Mouse (Mus musculus) cerebellum, adult 9-10 months (tissue): ENCODE measurements at regions not wholly inside any gene's neighbourhood (a gene's known extent, or its start where the extent isn't known, plus 50 kb on each side); places are given as distances from the start of the nearest gene placed in this dataset.

Experiments used
- DNase-seq: peaks from one replicate; pipeline ENCODE4 v3.0.0; 2022

DNA sequence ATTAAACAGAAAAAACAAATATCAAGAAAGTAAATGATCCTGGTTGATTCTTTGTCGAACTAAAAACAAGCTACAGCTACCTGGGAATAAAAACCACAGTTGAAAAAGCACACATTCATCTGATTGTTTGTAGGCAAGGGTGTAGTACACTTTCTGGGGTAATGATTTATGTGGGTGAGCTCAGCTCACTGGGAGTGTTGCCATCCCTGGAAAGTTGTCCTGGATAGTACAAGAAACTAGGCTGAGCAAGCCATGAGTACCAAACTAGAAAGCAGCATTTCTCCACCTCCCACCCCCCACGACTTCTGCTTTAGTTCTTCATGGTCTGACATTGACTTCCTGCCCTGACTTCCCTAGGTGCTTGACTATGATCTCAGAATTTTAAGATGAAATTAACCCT is 967.6 kb downstream of the Plod2 start:
- DNase-seq: no peak

DNA sequence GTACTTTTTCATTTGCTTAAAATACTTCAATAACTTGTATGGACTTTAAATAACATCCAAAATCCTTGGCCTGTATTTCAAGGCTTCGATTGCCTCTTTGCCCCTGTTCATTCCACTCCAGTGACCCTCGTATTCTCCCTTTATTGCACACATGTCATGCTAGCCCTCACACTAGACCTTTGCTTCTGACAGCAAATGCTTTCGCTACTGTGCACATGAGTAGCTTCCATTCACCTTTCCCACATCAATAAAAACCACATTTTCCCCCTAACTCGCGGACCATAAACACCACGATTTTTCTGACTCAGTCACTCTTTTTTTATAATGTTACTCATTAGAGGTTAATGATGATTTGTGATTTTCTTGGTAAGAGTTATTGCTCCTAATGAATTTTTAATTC is 982.0 kb downstream of the Plod2 start:
- no peak for DNase-seq

- DNase-seq: no peak
Observed at GRCm38 (mm10) chr9:93525132-93525531, 983.1 kb downstream of the Plod2 start.

GRCm38 (mm10) chr9:93530646-93531320 is 988.8 kb downstream of the Plod2 start:
- DNase-seq: peak; percentile 35
